Mouse (Mus musculus) liver, embryonic 11.5 days (tissue): ENCODE measurements around the gene Med20. TPM values are rescaled to one million over a fixed set of nuclear protein-coding genes. Genes with fewer than 3 reads are reported as not detected.
"Not testable (repeated sequence)": the region's sequence is repeated elsewhere in the genome, so short reads cannot be mapped to it uniquely, and the experiment has no call there.

Source experiments
- ATAC-seq: fragments of 200-750 bp; cut with Nextera tagmentation; replicated peaks from 2 replicates; pipeline ENCODE4 v1.8.0; 2017; ENCODE audit warnings: moderate number of reproducible peaks, mild to moderate bottlenecking, moderate TSS enrichment, moderate library complexity; ENCODE audit not compliant: low FRiP score
- DNase-seq: peaks from one replicate; pipeline ENCODE4 v3.0.0-alpha.2; 2017; ENCODE audit warnings: low spot score
- H3K27ac ChIP-seq: fragments of 300-500 bp; sonication (generic); 2 replicates; pipeline ENCODE4 v1.5.1; 2014; ENCODE audit warnings: mild to moderate bottlenecking, low read depth, low read length, control low read depth
- H3K27me3 ChIP-seq: fragments of 300-500 bp; sonication (generic); replicated peaks from 2 replicates; pipeline ENCODE4 v1.6.1; 2014; ENCODE audit warnings: low read length, mixed read lengths; ENCODE audit not compliant: control insufficient read depth, insufficient read depth
- H3K36me3 ChIP-seq: fragments of 300-500 bp; sonication (generic); 2 replicates; pipeline ENCODE4 v1.6.1; 2014; ENCODE audit warnings: mild to moderate bottlenecking, low read length, moderate library complexity, mixed read lengths; ENCODE audit not compliant: control insufficient read depth, insufficient read depth
- H3K4me1 ChIP-seq: fragments of 300-500 bp; sonication (generic); replicated peaks from 2 replicates; pipeline ENCODE4 v1.6.1; 2014; ENCODE audit warnings: low read length, mixed read lengths; ENCODE audit not compliant: control insufficient read depth, insufficient read depth
- H3K4me2 ChIP-seq: fragments of 300-500 bp; sonication (generic); 2 replicates; pipeline ENCODE4 v1.6.1; 2014; ENCODE audit warnings: mild to moderate bottlenecking, control low read depth, moderate library complexity
- H3K4me3 ChIP-seq: fragments of 300-500 bp; sonication (generic); 2 replicates; pipeline ENCODE4 v1.5.1; 2014; ENCODE audit warnings: low read depth, low read length, control low read depth
- H3K9ac ChIP-seq: fragments of 300-500 bp; sonication (generic); 2 replicates; pipeline ENCODE4 v1.6.1; 2014; ENCODE audit warnings: low read depth, low read length, control low read depth
- H3K9me3 ChIP-seq: fragments of 300-500 bp; sonication (generic); 2 replicates; pipeline ENCODE4 v1.6.1; 2016; ENCODE audit warnings: low read length, inconsistent platforms, mixed read lengths; ENCODE audit not compliant: control insufficient read depth
- WGBS: fragments of 180-500 bp; shearing (Covaris S2); extraction: QIAGEN DNeasy Blood & Tissue Kit; methylation state at CpG from one replicate; pipeline ENCODE4 v1.1.7; 2014; 5-methylcytosine and 5-hydroxymethylcytosine counted together
- polyA plus RNA-seq: library from polyadenylated mRNA; unstranded; fragments of >200 nt; fragmentation: Nextera tagmentation; extraction: Ambion mirVana; gene quantifications from 2 replicates; pipeline ENCODE4 v1.2.1, GENCODE M21; 2014

Gene Med20
- polyA plus RNA-seq, 1 experiment from 2014 or later = 48.9 TPM

DNA sequence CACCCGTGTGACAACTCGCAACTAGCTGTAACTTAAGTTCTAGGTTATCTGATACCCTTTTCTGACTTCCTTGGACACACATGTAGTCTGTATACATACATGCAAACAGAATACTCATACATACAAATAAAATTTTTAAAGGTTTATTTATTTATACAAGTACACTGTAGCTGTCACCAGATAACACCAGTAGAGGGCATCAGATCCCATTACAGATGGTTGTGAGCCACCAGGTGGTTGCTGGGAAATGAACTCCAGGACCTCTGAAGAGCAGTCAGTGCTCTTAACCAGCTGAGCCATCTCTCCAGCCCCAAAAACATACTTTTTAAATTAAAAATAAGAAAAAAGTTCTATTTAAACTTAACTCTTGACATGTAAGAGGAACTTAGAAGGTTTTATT lies 31.6 kb downstream of the Med20 start:
- H3K9ac ChIP-seq = no peak overlapping the region
- no peaks in the 10 kb centered on the region for H3K9me3 ChIP-seq
- no peaks in the 10 kb centered on the region for H3K27me3 ChIP-seq
- no peaks in the 10 kb centered on the region for H3K36me3 ChIP-seq
- 86% methylated on average over 2 of the region's 2 CpGs for WGBS
- DNase-seq = no peak
- H3K4me1 ChIP-seq = no peaks in the 10 kb centered on the region; the same call in 1 of the 2 replicates
- no peak overlapping the region for H3K27ac ChIP-seq
- no peak for ATAC-seq
- no peak overlapping the region for H3K4me2 ChIP-seq
- no peak overlapping the region for H3K4me3 ChIP-seq

DNA sequence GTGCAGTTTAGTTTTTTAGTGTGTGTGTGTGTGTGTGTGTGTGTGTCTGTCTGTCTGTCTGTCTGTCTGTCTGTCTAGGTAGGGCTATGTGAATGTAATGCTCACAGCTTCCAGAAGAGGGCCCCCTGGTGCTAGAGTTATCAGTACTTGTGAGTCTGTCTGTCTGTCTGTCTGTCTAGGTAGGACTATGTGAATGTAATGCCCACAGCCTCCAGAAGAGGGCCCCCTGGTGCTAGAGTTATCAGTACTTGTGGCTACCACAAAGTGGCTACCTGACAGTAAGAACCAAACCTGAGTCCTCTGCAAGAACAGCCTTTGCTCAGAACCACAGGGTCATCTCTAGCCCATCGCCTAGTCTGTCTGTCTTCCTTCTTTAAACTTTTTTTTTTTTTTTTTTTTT lies 35.3 kb downstream of the Med20 start:
- no peaks in the 10 kb centered on the region for H3K36me3 ChIP-seq
- peak; percentile 59 for DNase-seq
- WGBS = 80% methylated on average over 1 of the region's 1 CpGs
- no peak overlapping the region for H3K9ac ChIP-seq
- no peaks in the 10 kb centered on the region for H3K27me3 ChIP-seq
- H3K4me3 ChIP-seq = no peak overlapping the region
- peak; percentile 29; the same call in 1 of the 2 replicates for ATAC-seq
- 0 out of 2 replicates have a peak, but pooled peaks cover 3% of the 10 kb centered on the region for H3K4me1 ChIP-seq
- no peaks in the 10 kb centered on the region for H3K9me3 ChIP-seq
- no peak overlapping the region for H3K4me2 ChIP-seq
- no peak overlapping the region for H3K27ac ChIP-seq

DNA sequence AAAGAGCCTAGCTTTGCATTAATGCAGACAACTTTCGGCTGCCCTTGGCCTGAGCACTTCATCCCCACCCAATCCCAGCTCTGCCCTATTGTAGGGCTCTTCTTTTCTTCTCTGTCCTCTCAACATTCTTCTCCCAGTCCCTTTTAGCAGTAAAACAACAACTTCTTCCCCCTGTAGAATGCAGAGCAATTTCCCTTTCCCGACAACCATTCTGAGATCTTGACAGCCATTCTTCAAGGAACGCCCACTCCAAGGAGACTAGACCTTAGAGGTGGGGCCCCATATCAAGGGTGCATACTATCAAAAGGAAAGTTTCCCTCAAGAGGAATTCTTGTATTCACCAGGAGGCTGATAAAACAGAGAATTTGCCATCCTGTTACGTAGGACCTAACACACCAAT lies 37.6 kb downstream of the Med20 start:
- H3K9ac ChIP-seq = no peak overlapping the region
- DNase-seq (no peak), ATAC-seq (no peak)
- no peak overlapping the region for H3K27ac ChIP-seq
- no peaks in the 10 kb centered on the region for H3K27me3 ChIP-seq
- H3K36me3 ChIP-seq = no peaks in the 10 kb centered on the region
- no peak overlapping the region for H3K4me3 ChIP-seq
- H3K4me2 ChIP-seq = no peak overlapping the region
- H3K9me3 ChIP-seq = no peaks in the 10 kb centered on the region
- 0 out of 2 replicates have a peak, but pooled peaks cover 3% of the 10 kb centered on the region for H3K4me1 ChIP-seq
- 69% methylated on average over 4 of the region's 4 CpGs for WGBS

DNA sequence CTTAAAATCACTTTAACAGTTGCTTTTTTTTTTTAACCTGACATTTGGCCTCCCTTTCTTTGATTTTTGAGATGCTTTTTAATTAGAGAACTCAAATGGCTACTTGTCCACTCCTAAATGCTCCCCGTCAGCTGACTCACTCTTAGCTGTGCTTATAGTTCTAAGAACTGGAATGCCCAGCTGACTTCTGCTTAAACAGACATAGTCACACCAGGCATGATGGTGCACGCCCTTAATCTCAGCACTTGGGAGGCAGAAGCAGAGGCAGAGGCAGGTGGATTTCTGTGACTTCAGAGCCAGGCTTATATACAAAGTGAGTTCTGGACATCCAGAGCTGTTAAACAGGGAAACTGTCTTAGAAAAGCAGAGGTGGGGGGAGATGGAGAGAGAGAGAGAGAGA lies 40.6 kb downstream of the Med20 start:
- Histone ChIP-seq H3K9ac (no peak overlapping the region), H3K4me2 (no peak overlapping the region), H3K27me3 (no peaks in the 10 kb centered on the region), H3K9me3 (no peaks in the 10 kb centered on the region), H3K4me3 (no peak overlapping the region), H3K27ac (no peak overlapping the region), H3K36me3 (no peaks in the 10 kb centered on the region), H3K4me1 (0 out of 2 replicates have a peak, but pooled peaks cover 3% of the 10 kb centered on the region)
- DNase-seq (no peak), ATAC-seq (no peak)
- whole genome bisulfite sequencing = 82% methylated on average over 2 of the region's 2 CpGs

DNA sequence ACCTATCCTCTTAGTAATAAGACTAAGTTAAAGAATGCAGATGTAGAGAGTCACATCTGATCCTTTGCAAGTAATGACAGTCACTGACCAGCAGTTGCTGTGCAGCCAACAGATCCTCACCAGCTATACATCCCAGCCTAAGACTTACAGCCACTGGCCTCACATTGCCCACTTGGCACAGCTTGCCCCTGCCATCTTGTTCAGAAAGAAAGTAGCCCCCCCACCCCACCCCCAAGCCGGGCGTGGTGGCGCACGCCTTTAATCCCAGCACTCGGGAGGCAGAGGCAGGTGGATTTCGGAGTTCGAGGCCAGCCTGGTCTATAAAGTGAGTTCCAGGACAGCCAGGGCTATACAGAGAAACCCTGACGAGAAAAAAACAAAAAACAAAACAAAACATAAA lies 43.0 kb downstream of the Med20 start:
- DNase-seq = not testable (repeated sequence)

DNA sequence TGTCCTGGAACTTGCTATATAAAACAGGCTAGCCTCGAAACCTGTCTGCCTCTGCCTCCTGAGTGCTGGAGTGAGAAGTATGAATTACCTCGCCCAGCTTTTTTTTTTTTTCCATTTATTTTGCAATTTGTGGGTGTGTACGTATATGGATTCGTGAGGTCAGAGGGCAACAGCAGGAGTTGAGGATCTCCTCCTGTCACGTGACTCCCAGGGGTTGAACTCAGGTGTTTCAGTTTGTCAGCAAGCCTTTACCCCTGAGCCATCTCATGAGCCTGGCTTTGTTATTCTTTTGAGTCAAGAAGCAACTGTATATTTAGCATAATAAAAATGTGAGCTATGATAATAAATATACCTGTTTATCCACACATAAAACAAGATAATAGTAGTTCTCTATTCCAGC lies 44.3 kb downstream of the Med20 start:
- 83% methylated on average over 5 of the region's 5 CpGs for WGBS
- no peaks in the 10 kb centered on the region for H3K36me3 ChIP-seq
- no peaks in the 10 kb centered on the region for H3K4me1 ChIP-seq
- no peaks in the 10 kb centered on the region for H3K27me3 ChIP-seq
- no peak overlapping the region for H3K27ac ChIP-seq
- no peaks in the 10 kb centered on the region for H3K9me3 ChIP-seq
- H3K9ac ChIP-seq = no peak overlapping the region
- DNase-seq = no peak
- H3K4me3 ChIP-seq = no peak overlapping the region
- ATAC-seq = no peak
- no peak overlapping the region for H3K4me2 ChIP-seq

More for the DNA sequence above, 43.0 kb downstream of the Med20 start:
- H3K27me3 ChIP-seq, H3K9ac ChIP-seq, H3K27ac ChIP-seq, H3K4me2 ChIP-seq, H3K9me3 ChIP-seq, H3K36me3 ChIP-seq, ATAC-seq, H3K4me1 ChIP-seq, H3K4me3 ChIP-seq: not testable (repeated sequence)
- 93% methylated on average over 8 of the region's 8 CpGs for WGBS

DNA sequence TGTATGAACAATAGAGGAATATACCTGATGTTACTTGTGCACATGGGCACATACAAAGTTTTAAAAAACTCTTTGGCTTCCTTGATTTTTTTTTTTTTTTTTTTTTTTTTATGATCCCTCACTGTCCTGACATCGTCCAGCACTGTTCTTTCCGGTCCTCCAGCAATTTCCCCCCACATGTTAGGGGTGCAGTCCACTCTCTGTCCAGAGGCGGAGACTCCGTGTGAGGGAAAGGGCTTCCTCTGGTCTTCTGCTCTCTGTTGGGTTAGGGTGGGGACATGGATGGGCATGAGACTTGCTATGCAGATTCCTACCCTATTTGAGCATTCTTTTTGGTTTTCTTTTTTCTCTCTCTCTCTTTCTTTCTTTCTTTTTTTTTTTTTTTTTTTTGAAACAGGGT lies 46.5 kb downstream of the Med20 start:
- Histone ChIP-seq H3K4me2 (no peak overlapping the region), H3K36me3 (no peaks in the 10 kb centered on the region), H3K27me3 (no peaks in the 10 kb centered on the region), H3K9ac (no peak overlapping the region), H3K27ac (no peak overlapping the region), H3K4me3 (no peak overlapping the region), H3K4me1 (no peaks in the 10 kb centered on the region), H3K9me3 (no peaks in the 10 kb centered on the region)
- WGBS = 80% methylated on average over 4 of the region's 4 CpGs
- DNase-seq (no peak), ATAC-seq (no peak)

DNA sequence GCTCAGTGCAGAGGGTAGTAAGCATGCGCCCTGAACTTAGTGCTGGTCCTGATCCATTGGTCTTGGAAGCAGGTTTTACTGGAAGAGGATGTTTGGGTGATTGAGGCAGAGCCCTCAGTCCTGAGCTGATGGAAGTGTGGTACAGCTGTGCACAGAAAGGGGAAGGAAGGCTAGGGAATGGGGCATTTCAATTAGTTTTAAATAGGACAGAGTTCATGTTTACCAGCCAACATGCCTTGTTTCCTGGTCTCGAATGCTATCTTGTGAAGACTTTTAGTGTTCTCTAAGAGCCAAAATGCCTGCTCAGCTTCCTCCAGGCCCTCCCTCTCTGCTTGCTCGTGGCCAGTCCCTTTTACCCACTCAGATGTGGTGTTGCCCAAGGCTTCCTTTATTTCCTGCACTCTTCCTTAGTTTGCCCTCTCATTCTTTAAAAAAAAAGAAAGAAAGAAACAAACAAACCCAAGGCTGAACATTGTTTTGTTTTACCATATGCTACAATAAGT lies 47.4 kb downstream of the Med20 start:
- no peaks in the 10 kb centered on the region for H3K4me1 ChIP-seq
- H3K9me3 ChIP-seq = no peaks in the 10 kb centered on the region
- H3K4me3 ChIP-seq = no peak overlapping the region
- 60% methylated on average over 3 of the region's 3 CpGs for WGBS
- no peak overlapping the region for H3K27ac ChIP-seq
- H3K27me3 ChIP-seq = no peaks in the 10 kb centered on the region
- ATAC-seq = no peak
- no peak overlapping the region for H3K9ac ChIP-seq
- no peaks in the 10 kb centered on the region for H3K36me3 ChIP-seq
- DNase-seq = no peak
- no peak overlapping the region for H3K4me2 ChIP-seq

DNA sequence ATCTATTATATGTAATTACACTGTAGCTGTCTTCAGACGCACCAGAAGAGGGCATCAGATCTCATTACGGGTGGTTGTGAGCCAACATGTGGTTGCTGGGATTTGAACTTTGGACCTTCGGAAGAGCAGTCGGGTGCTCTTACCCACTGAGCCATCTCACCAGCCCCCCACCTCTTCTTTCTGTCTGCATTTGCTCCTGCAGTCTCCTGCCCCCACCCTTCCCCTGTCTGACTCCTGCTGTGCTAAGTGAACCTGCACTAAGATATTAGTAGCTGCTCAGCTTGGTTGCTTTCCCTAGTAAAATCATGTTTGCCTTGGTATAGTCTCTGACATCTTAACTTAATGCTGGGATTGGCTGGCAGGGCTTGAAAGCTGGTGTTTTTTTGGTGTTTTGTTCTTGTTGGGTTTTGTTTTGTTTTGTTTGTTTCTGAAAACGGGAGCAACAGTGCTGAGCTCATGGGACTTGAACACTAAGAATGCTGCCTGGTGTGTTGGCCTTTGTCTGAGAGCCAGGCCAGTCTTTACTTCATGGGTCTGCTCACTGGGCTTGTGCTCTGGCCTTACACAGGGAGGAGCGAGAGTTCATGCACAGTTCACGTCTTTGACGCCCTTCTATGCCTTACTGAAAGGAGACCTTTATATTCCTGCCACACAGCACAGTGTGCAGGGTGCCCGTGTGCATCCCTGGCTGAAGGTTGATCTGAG lies 51.8 kb downstream of the Med20 start:
- H3K36me3 ChIP-seq = no peaks in the 10 kb centered on the region
- H3K9me3 ChIP-seq = no peaks in the 10 kb centered on the region
- no peak for DNase-seq
- H3K9ac ChIP-seq = no peak overlapping the region
- no peak overlapping the region for H3K4me3 ChIP-seq
- no peak overlapping the region for H3K27ac ChIP-seq
- no peak for ATAC-seq
- H3K4me2 ChIP-seq = no peak overlapping the region
- H3K27me3 ChIP-seq = no peaks in the 10 kb centered on the region
- 82% methylated on average over 9 of the region's 9 CpGs for WGBS
- no peaks in the 10 kb centered on the region for H3K4me1 ChIP-seq
